Mouse (Mus musculus) heart, postnatal 36 days (tissue): ENCODE measurements around the gene Kifc1. TPM values are rescaled to one million over a fixed set of nuclear protein-coding genes. Genes with fewer than 3 reads are reported as not detected.
A peak's percentile ranks its signal among the peaks of the same experiment; 100 is the strongest.

Experiments used
- DNase-seq, 2 experiments: peaks; one replicate each; pipeline ENCODE4 v3.0.0; 2021 to 2022
- intact Hi-C: fragments of 180-260 bp; cut with DNase I; formaldehyde crosslinking; loops from one replicate; pipeline ENCODE4 v1.15.1; 2025
- total RNA-seq, 2 experiments: library from RNA; stranded (reverse); gene quantifications; 2 replicates each; pipeline ENCODE4 v1.2.3; 2021

Gene Kifc1
- 1 to 10 TPM in 1 of 2 experiments, under 1 TPM in 1; 0.87 to 1.5 TPM for total RNA-seq

DNA sequence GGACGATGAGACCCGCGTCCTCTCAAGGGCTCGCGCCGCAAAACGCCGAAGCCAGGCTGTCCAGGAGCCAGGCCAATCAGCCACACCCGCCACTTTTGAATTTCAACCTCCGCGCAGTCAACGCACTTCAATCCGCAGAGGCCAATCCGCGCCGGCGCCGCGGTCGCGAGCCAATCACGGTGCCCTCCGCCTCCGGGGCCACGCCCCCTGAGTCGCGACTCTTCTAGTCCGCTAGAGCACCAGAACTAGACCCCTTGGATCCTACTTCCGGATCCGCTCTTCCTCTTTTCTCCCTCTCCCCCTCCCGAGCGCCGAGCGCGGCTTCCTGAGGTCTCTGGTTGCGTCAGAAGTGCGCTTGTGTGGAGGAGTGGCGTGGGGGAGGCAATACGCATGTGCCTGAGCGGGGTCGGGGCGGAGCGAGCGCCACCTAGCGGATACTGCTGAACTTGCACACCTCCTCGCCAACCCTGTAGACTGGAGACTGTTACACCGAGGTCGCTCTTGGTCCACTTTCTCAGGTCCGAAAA, at the start of gene Kifc1:
Kifc1 (minus strand) TSS at position 129 of the 527 bp plus-strand sequence.
- intact Hi-C loops, result loop anchor here (2.0 to 5.0 kb wide), 2 partner anchors 37 to 46 kb away; partner anchors contain the start of gene Rgl2
- peak; percentile 99 for DNase-seq

DNA sequence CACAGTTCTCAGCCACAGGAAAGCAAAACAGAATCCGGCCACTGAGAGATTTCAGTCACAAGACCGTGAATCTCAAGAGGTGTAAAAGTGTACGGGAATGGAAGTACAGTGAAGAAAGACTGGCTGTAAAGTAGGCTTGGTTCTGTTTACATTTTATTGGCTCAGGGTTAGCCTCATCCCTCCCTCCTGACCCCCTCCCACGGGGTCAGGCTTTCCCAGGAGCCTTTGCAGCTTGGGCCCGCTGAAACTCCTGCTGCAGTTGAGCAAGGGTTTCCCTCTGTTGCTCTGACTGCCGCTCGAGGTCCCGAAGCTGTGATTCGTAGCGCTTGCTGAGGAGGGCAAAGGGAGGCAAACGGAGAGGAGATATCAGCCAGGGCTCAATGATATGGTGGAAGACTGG, 48.3 kb upstream of the Kifc1 start:
- no peak for DNase-seq
- intact Hi-C loops, result no loop called here

DNA sequence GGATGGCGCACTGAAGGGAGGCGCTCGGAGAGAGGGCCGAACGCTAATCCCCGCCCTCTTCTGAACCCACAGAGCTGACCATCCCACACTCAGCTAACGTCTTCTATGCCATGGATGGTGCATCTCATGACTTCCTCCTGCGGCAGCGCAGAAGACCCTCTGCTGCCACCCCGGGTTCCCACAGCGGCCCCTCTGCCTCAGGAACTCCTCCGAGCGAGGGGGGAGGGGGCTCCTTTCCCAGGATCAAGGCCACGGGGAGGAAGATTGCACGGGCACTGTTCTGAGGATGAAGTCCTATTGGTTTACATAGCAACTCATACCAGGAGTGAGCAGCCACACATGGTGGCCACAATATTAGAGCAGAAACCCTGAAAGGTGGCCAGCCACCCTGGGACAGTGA, 46.5 kb upstream of the Kifc1 start:
- intact Hi-C loops, result no loop called here
- no peak for DNase-seq

DNA sequence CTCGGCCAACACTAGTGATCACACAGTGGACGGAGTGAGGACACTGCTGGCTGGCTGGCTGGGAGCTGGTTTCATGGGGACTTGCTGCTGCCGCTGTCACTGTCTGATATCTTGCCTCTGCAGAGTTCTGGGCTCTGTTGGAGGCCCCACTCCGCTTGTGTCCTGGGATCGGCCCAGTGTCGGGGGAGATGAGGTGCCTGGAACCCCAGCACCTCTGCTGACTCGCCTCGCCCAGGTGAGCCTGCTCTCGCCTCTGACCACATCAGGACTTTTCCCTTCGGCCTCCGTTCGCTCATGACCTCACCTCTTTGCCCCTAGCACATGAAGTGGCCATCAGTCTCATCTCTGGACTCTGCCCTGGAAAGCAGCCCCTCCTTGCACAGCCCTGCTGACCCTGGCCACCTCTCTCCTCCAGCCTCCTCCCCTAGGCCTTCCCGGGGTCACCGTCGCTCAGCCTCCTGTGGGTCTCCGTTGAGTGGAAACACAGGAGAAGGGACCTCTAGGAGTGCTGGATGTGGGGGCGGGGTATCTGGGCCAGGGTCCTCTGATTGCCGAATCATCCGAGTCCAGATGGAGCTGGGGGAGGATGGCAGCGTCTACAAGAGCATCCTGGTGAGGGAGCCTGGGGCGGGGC, 45.1 kb upstream of the Kifc1 start:
- intact Hi-C loops, result no loop called here
- no peak for DNase-seq

DNA sequence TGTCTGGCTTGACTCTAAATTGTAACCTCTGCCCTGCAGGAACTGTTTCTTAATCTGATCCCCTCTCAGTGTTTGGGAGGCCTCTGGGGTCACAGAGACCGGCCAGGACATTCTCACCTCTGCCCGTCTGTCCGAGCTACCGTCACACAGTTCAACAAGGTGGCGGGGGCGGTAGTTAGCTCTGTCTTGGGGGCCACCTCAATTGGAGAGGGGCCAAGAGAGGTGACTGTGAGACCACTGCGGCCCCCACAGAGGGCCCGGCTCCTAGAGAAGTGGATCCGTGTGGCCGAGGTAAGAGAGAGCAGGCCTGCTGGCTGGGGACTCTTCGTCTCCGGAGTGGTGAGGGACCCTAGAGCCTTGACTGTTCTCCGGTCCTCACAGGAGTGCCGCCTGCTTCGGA, 42.5 kb upstream of the Kifc1 start:
- no peak for DNase-seq
- intact Hi-C loops, result no loop called here

DNA sequence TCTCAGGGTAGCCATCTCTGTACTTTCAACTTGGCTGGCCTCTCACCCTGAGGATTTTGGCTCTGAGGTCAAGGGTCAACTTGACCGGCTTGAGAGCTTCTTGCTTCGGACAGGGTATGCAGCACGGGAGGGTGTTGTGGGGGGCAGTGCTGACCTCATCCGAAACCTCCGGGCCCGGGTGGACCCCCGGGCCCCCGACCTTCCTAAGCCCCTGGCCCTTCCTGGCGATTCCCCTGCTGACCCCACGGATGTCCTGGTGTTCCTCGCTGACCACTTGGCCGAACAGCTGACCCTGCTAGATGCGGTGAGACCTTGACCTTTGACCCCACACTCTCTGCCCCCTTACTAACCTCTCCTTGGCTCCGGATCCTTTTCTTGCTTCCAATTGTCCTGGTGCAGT, 42.0 kb upstream of the Kifc1 start:
- no peak for DNase-seq

DNA sequence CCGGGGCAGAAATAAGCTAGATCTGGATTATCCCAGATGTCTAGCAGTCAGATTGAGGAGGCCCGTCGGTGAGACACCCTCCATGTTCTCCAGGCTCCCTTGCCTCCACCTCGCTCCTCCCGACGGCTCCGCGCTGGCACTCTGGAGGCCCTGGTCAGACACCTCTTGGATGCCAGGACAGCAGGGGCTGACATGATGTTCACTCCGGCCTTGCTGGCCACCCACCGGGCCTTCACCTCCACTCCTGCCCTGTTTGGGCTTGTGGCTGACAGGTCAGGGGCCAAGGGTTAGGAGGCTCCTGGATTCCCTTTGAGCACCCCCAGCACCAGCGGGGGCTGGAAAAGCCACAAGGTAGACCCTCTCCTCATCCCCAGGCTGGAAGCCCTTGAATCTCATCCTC, 41.5 kb upstream of the Kifc1 start:
- no peak for DNase-seq
- intact Hi-C loops, result no loop called here

More for the DNA sequence above, 42.0 kb upstream of the Kifc1 start:
- intact Hi-C loops, result no loop called here

DNA sequence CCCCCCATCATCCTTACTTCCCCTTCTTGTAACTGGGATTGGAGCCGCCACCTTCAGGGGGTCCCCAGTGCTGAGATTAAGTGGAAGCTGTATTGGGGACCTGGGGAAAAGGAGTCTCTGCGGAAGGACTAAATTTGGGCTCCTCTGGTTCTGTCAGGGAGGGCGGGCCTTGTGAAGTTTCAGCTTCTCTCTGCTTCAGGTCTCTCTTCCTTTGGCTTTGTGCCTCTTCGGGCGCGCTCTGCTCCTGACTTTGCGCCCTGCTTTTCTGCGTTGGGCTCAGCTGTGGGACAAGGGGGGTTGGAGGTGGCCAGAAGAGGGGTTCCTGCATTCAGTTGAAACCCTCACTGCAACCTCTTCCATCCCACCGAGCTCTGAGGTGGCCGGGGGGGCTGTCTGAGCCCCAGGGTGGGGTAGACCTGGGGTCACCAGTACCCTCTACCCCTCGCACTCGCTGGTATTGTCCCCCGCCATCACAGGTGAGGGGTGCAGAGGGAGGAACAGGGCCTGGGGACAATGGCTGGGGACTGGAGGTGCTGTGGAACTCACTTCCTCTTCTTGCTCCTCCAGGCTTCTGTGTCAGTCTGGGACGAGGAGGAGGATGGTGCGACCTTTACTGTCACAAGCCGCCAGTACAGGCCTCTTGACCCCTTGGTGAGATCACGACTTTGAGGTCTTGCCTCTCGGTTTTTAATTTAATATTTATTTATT, 40.9 kb upstream of the Kifc1 start:
- intact Hi-C loops, result no loop called here
- DNase-seq, result no peak

DNA sequence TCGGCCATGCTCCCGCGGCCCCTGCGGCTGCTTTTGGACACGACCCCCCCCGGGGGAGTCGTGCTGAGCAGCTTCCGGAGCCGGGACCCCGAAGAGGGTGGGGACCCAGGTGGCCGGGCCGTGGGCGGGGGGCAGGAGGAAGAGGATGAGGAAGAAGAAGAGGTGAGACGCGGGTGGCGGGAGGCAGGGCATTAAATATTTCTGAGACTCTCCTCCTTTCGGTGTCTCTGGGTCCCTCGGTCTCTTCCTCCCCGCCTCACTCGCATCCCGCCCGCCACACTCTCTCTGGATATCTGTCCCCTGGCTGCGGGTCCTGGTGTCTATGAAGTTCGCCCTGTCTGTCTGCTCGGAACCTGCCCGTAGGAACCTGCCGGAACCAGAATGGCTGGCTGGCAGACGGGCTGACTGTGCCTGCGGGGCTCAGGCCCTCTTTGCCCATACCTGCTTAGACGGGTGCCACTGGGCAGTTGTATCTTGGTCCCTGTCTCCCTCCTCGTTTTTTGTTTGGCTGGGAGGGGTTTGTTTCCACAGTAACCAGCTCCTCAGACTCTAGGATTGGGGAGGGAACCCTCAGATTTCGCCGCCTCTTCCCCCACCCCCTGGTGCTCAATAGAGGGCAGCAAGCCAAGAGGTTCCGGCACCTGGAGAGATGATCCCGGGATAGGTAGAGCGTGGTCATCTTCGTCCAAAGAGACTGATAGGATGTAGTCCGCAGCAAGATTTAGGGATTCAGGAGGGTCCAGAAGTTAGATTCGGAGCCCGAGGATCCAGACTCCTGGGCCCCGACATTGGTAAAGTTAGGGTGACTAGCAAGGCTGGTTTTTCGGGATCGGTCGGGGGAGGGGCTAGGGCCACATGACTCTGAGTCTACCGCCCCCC, 40.1 kb upstream of the Kifc1 start:
- intact Hi-C loops, result no loop called here
- peak; percentile 54 to 63 for DNase-seq

DNA sequence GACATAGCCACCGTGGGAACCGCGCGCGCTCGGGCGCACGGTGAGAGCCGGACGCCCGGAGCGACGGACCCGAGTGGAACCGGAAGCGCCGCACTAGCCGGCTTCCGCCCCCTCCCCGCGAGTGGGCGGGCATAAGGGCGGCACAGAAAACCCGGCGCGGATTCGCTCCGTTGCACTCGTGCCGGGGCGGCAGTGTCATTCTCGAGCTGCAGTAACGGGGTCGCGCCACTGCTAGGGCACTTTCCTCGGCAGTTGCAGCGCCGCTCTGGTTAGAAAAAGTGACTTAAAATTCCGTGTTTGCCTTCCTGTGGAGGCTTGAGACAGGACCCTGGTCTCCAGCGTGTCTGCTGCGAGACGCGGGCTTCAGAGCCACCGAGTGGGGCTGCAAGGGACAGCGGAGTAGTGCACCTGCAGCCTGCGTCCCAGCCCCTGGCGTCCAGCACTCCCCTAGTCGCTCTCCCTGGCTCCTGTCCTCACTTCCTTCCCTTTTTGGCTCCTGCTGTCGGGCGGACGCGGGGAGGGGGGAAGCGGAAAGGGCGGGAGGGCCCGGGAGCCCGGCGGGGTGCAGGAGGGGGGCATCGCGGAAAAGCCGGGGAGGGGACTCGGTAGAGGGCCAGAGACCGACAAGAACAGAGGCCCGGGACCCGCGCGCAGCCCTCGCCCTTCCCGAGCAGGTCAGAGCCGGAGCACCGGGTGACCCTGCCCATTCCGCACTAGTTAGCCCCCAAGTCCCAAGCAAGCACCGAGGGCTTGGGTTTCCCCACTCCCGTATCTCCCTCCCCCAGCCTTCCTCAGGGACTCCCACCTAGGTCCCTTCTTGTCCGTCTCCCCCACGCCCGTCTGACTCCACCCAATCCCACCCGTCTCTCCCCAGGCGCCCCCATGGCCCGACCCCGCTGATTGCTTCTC, 39.2 kb upstream of the Kifc1 start, which contains the start of gene Rgl2:
Rgl2 (plus strand) TSS at position 173 of the 909 bp plus-strand sequence.
- intact Hi-C loops, result loop anchor here (1.0 to 5.0 kb wide), 2 partner anchors 26 to 37 kb away; partner anchors contain the start of genes Kifc1 and Vps52
- peak; percentile 94 to 95 for DNase-seq

DNA sequence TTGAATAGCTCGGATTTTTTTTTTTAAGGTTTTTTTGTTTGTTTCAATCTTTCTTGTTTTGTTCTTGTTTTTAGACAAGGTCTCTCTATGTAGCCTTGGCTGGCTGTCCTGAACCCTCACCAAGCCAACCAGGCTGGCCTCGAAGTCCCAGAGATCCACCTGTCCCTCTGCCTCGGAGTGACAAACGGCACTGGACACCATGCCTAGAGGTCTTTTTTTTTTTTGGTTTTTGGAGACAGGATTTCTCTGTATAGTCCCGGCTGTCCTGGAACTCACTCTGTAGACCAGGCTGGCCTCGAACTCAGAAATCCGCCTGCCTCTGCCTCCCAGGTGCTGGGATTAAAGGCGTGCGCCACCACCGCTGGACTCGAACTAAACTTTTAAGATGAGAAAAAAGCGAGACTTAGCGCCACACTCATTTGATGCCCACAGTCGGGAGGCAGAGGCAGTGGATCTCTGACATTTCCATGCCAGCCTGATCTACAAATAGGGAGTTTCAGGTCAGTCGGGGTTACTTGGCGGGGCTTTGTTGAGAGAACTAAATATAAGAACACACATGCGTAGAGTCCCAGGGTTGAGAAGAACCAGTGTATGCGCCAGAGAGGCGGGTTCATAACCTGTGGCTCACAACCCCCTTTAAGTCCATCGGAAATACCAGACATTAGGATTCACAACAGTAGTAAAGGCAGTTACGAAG, 37.9 kb upstream of the Kifc1 start:
- intact Hi-C loops, result loop anchor here (5.0 kb wide), 1 partner anchor 36 kb away; the partner anchor contains the start of gene Kifc1
- DNase-seq, result no peak

DNA sequence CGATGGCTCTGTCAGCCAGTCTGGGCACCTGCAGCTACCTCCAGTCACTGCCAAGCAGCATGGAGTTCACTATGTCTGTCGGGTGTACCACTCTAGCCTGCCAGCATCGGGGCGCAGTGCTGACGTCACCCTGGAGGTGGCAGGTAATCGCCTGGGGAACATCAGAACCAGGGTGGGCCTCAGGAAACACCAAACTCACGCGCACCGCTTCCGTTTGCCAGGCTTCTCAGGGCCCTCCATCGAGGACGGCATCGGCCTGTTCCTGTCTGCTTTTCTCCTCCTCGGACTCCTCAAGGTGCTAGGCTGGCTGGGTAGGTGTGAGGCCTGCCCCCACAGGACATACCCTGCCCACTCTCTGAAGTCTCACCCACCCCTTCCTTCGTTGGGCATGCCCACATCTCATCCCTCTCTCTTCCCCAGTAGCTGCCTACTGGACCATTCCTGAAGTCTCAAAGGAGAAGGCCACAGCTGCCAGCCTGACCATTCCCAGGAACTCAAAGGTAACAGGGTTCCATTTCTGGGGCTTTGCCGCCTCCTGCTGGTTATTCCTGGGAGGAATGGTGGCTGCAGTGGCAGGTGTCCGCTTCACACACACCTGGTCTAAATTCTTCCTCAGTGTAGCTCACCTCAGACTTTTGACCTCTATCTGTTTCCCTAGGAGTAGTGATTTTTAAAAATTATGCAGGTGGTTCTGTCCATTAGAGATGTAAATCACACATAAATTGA, 35.9 kb upstream of the Kifc1 start:
- DNase-seq, result no peak
- intact Hi-C loops, result loop anchor here (5.0 kb wide), 1 partner anchor 34 kb away; the partner anchor contains the start of gene Kifc1

DNA sequence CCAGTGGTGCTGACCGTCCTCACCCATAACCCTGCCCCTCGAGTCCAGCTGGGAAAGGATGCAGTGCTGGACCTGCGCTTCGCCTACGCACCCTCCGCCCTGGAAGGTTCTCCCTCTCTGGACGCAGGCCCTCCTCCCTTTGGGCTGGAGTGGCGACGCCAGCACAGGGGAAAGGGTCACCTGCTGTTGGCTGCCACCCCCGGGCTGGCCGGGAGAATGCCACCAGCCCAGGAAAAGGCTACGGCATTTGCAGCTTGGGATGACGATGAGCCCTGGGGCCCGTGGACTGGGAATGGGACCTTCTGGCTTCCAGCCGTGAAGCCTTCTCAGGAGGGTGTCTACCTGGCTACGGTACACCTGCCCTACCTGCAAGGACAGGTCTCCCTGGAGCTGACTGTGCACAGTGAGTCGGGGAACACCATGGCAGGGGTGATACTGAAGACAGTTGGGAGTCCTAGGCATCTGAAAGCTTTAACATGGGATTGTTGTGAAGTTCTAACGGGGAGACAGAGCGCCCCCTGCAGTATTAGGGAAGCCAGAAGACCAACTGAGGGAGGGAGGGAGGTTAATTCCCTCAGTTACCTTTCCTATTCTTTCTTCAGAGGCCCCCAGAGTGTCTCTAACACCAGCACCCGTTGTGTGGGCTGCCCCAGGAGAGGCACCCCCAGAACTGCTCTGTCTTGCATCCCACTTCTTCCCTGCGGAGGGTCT, 35.1 kb upstream of the Kifc1 start:
- intact Hi-C loops, result loop anchor here (5.0 kb wide), 1 partner anchor 33 kb away; the partner anchor contains the start of gene Kifc1
- no peak for DNase-seq

DNA sequence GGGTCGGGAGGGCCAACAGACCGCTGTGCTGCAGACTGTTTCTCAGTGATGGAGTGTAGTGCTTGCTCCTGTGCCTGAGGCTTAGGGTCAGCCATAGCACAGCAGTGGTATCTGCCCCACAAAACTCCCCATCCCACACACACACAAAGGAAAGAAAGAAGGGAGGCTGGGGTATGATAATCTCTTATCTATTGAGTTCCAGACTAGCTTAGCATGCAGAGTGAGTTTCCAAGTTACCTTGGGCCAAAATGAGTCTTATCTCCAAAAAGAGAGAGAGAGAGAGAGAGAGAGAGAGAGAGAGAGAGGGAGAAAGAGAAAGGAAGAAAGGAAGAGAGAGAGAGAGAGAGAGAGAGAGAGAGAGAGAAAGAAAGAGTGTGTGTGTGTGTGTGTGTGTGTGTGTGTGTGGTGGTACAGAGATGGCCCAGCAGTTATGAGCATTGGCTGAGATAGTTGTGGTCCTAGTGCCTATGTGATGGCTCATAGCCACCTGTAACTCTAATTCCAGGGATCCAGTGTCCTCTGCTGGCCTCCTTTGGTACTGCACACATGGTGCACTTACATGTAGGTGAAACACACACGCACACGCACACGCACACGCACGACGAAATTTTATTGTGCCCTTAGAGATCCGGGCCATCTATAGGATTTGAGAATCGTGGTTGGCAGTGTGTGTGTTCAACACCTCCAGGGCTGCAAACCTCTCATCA, 34.3 kb upstream of the Kifc1 start:
- DNase-seq, result peak in 1 of 2 experiments; percentile 55
- intact Hi-C loops, result loop anchor here (5.0 kb wide), 1 partner anchor 32 kb away; the partner anchor contains the start of gene Kifc1

DNA sequence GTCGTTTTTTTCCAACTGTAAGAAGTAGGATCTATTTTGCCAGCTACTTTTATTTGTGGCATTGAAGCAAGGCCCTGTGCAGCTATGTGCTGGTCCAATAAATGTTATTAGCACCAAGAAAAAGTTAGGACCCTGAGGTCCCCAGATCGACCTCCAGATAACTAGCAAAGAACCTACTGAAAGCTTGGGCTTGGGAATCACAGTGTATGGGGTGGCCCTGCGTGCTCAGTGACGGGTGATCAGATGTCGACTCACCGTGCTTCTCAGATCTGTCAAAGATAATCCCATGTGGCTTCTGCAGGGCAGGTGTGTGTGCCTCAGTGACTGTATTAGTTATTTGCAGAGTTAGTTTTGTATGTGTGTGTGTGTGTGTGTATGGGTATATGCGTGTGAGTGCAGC, 30.9 kb upstream of the Kifc1 start:
- DNase-seq, result no peak
- intact Hi-C loops, result loop anchor here (2.0 kb wide), 1 partner anchor 19 kb away; no protein-coding TSS in a partner anchor

DNA sequence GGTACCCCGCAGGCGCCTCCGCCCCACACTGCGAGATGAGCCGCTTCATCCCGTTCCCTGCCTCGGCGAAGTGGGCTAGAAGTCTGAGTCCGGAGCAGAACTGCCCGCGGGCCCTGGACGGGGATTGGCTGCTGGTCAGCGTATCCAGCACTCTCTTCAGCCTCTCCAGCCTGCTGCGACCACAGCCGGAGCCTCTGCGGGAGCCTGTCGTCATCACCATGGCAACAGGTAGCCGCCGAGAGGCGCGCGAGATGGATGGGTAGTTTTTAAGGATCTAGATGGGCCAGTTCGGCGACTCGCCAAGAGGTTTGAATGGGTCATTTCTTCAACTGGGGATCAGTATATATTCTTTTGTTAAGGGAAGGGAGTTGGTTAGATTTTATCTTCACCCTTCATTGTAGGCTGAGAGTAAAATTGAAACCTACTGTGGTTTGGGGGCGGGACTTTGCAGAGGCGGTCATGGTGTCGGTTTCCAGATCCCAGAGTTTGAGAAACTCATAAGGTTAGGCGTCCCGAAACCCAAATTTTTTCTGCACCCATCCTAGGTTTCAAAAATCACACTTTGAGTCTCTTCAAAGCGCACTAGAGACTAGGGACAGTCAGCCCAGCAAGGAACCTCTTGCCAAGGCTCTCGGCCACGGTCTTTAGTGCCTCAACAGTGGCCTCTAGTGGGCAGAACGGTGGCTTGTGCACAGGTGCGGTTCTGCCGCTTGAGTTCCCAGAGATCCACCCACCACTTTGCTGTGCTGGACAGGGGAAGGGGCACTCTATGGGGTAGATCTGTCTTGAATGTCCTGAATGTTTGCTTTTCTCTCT, 30.0 kb upstream of the Kifc1 start:
- peak; percentile 86 to 88 for DNase-seq
- intact Hi-C loops, result loop anchor here (2.0 kb wide), 1 partner anchor 18 kb away; no protein-coding TSS in a partner anchor
